Mouse (Mus musculus) heart, embryonic 16.5 days (tissue): ENCODE data around the gene Kap. TPM values are rescaled to one million over a fixed set of nuclear protein-coding genes. Genes with fewer than 3 reads are reported as not detected.

Source experiments
- ATAC-seq: fragments of 200-750 bp; cut with Nextera tagmentation; replicated peaks from 2 replicates; pipeline ENCODE4 v1.8.0; 2017; ENCODE audit warnings: moderate number of reproducible peaks; ENCODE audit not compliant: insufficient read depth, low FRiP score; ENCODE audit errors: extremely low read depth
- H3K27ac ChIP-seq: fragments of 300-500 bp; sonication (generic); 2 replicates; pipeline ENCODE4 v1.5.1; 2014; ENCODE audit warnings: mild to moderate bottlenecking, low read length, control low read depth, moderate library complexity
- H3K27me3 ChIP-seq: fragments of 300-500 bp; sonication (generic); 2 replicates; pipeline ENCODE4 v1.6.1; 2014; ENCODE audit warnings: low read length, mixed read lengths; ENCODE audit not compliant: control insufficient read depth, insufficient read depth
- H3K36me3 ChIP-seq: fragments of 300-500 bp; sonication (generic); 2 replicates; pipeline ENCODE4 v1.6.1; 2014; ENCODE audit not compliant: control insufficient read depth, insufficient read depth
- H3K4me1 ChIP-seq: fragments of 300-500 bp; sonication (generic); 2 replicates; pipeline ENCODE4 v1.6.1; 2014; ENCODE audit warnings: low read length, mixed read lengths; ENCODE audit not compliant: control insufficient read depth, insufficient read depth
- H3K4me2 ChIP-seq: fragments of 300-500 bp; sonication (generic); 2 replicates; pipeline ENCODE4 v1.6.1; 2014; ENCODE audit warnings: low read depth, mild to moderate bottlenecking, control low read depth, low read length
- H3K4me3 ChIP-seq: fragments of 300-500 bp; sonication (generic); 2 replicates; pipeline ENCODE4 v1.5.1; 2014; ENCODE audit warnings: mild to moderate bottlenecking, control low read depth, low read length
- H3K9ac ChIP-seq: fragments of 300-500 bp; sonication (generic); 2 replicates; pipeline ENCODE4 v1.6.1; 2014; ENCODE audit warnings: low read length, control low read depth
- H3K9me3 ChIP-seq: fragments of 300-500 bp; sonication (generic); replicated peaks from 2 replicates; pipeline ENCODE4 v1.6.1; 2016; ENCODE audit warnings: low read length; ENCODE audit not compliant: control insufficient read depth
- WGBS: fragments of 180-500 bp; shearing (Covaris S2); extraction: QIAGEN DNeasy Blood & Tissue Kit; methylation state at CpG from one replicate; pipeline ENCODE4 v1.1.7; 2014; 5-methylcytosine and 5-hydroxymethylcytosine counted together
- polyA plus RNA-seq: library from polyadenylated mRNA; unstranded; fragments of >200 nt; fragmentation: Nextera tagmentation; extraction: Ambion mirVana; gene quantifications from 2 replicates; pipeline ENCODE4 v1.2.1, GENCODE M21; 2015

Gene Kap
- polyA plus RNA-seq: not detected in 2 replicates

GRCm38 (mm10) chr6:133853526-133853925 lies at the start of gene Kap:
Gene Kap (minus strand): TSS chr6:133853762.
- Histone ChIP-seq H3K36me3 (no peaks in the 10 kb centered on the region), H3K27ac (no peak within 1 kb of the TSS), H3K27me3 (no peaks in the 10 kb centered on the region), H3K9me3 (no peaks in the 10 kb centered on the region), H3K9ac (no peak within 1 kb of the TSS), H3K4me3 (no peak within 1 kb of the TSS), H3K4me2 (no peak within 1 kb of the TSS), H3K4me1 (no peaks in the 10 kb centered on the region)
- ATAC-seq: no peak
- 80% methylated on average over 1 of the region's 1 CpGs for WGBS

DNA sequence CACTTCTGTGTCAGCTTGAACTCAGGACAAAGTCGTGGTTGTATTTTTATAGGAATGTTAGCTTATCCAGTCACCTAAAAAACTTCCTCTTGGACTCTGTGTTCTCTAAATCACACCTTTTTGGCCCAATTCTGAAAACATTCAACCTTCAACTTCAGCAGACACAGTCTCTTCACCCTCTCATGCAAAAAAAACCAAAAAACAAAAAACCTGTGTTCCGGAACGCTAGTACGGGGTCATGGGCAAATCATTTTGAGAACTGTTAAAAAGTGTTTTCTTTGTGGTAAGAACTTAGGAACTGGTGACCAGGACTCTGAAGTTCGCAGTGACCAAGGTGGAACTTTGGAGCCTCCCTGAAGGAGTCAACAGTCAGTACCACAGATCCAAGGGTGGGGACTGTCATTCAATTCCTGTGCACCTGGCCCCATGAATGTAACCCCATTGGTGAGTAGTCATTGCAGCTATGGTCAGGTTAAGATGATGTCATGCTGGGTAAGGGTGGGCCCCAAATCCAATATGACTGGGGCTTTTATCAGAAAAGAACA lies 32.4 kb upstream of the Kap start:
- no peaks in the 10 kb centered on the region for H3K4me1 ChIP-seq
- no peak overlapping the region for H3K27ac ChIP-seq
- ATAC-seq: no peak
- H3K9ac ChIP-seq: no peak overlapping the region
- no peaks in the 10 kb centered on the region for H3K36me3 ChIP-seq
- no peak overlapping the region for H3K4me3 ChIP-seq
- H3K9me3 ChIP-seq: no peaks in the 10 kb centered on the region
- WGBS: 84% methylated on average over 5 of the region's 5 CpGs
- H3K4me2 ChIP-seq: no peak overlapping the region
- H3K27me3 ChIP-seq: no peaks in the 10 kb centered on the region

DNA sequence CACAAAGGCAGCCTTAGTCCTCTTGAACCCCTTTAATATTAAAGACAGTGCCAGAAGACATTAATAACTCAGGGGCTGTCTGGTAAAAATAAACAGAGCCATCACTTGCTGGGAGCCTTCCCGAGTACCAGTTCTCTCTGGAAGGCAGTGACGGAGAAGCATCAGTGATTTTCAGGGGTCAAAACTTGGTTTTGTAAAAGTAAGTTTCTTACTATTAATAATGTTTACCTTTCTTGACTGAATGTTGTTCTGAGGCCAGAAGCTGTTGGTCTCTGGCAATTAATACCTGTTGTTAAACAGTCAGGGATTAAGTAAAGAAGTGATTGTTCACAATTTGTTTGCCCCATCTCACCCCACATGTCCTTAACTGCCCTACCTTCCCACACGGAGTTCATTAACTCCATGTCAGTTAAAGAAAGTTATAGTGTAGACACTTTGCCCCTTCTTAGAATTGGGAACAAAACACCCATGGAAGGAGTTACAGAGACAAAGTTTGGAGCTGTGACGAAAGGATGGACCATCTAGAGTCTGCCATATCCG lies 30.0 kb upstream of the Kap start:
- Histone ChIP-seq H3K36me3 (no peaks in the 10 kb centered on the region), H3K4me1 (no peaks in the 10 kb centered on the region), H3K27me3 (no peaks in the 10 kb centered on the region), H3K27ac (no peak overlapping the region), H3K4me3 (no peak overlapping the region), H3K4me2 (no peak overlapping the region), H3K9me3 (no peaks in the 10 kb centered on the region), H3K9ac (no peak overlapping the region)
- no peak for ATAC-seq
- WGBS: 74% methylated on average over 5 of the region's 5 CpGs

- ATAC-seq: no peak
- Histone ChIP-seq H3K4me3 (no peak overlapping the region), H3K27me3 (no peaks in the 10 kb centered on the region), H3K4me2 (no peak overlapping the region), H3K27ac (no peak overlapping the region), H3K9me3 (no peaks in the 10 kb centered on the region), H3K36me3 (no peaks in the 10 kb centered on the region), H3K9ac (no peak overlapping the region), H3K4me1 (no peaks in the 10 kb centered on the region)
- 23% methylated on average over 12 of the region's 12 CpGs for WGBS
Observed at GRCm38 (mm10) chr6:133875906-133876462, 22.4 kb upstream of the Kap start.

DNA sequence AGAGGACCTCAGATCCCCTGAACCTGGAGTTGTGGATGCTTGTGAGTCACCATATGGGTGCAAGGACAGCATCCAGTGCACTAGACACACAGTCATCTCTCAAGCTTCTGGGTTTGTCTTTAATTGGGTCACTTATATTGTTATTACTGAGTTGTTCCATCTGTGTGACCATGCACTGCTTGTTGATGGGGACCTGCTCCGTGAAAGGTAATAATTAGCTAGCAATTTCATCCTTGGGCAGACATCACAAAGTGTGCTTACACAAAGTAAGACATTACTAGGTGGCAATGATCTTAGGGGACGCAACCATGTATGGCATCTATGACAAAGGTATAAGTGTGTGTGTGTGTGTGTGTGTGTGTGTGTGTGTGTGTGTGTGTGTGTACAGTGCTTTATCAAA lies 19.1 kb upstream of the Kap start:
- Histone ChIP-seq H3K4me1 (no peaks in the 10 kb centered on the region), H3K4me2 (no peak overlapping the region), H3K36me3 (no peaks in the 10 kb centered on the region), H3K9ac (no peak overlapping the region), H3K27me3 (no peaks in the 10 kb centered on the region), H3K4me3 (no peak overlapping the region), H3K27ac (no peak overlapping the region), H3K9me3 (no peaks in the 10 kb centered on the region)
- no peak for ATAC-seq
- WGBS: 74% methylated on average over 2 of the region's 2 CpGs

DNA sequence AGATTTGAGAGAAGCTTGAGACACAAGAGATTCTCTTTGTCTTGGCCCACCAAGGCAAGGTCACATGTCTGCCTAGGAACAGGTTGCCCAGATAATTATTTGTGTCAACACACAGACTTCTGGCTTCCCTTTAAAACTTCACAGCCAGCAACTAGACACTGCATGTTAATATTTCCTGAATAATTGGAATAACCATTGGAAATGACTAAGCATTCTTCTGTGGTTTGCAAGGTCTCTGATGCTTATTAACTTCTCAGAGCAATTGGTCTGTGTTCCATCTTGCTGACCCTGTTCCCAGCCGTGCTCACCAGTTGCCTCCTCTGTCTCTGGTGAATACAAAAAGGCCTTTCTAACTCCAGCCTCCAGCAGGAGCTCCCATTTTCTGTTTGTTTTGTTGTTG lies 17.6 kb upstream of the Kap start:
- H3K4me2 ChIP-seq: no peak overlapping the region
- no peak for ATAC-seq
- H3K36me3 ChIP-seq: no peaks in the 10 kb centered on the region
- H3K4me3 ChIP-seq: no peak overlapping the region
- no peak overlapping the region for H3K27ac ChIP-seq
- no peaks in the 10 kb centered on the region for H3K9me3 ChIP-seq
- no peaks in the 10 kb centered on the region for H3K27me3 ChIP-seq
- WGBS: 62% methylated on average over 1 of the region's 1 CpGs
- H3K9ac ChIP-seq: no peak overlapping the region
- no peaks in the 10 kb centered on the region for H3K4me1 ChIP-seq

- H3K4me3 ChIP-seq: no peak overlapping the region
- WGBS: 77% methylated on average over 1 of the region's 1 CpGs
- H3K4me1 ChIP-seq: no peaks in the 10 kb centered on the region
- no peaks in the 10 kb centered on the region for H3K9me3 ChIP-seq
- no peak overlapping the region for H3K4me2 ChIP-seq
- no peak overlapping the region for H3K9ac ChIP-seq
- no peaks in the 10 kb centered on the region for H3K27me3 ChIP-seq
- no peak overlapping the region for H3K27ac ChIP-seq
- no peak for ATAC-seq
- no peaks in the 10 kb centered on the region for H3K36me3 ChIP-seq
Observed at GRCm38 (mm10) chr6:133868381-133868780, 14.8 kb upstream of the Kap start.

- H3K9ac ChIP-seq: no peak overlapping the region
- no peak overlapping the region for H3K4me3 ChIP-seq
- H3K9me3 ChIP-seq: no peaks in the 10 kb centered on the region
- H3K36me3 ChIP-seq: no peaks in the 10 kb centered on the region
- H3K27ac ChIP-seq: no peak overlapping the region
- H3K4me2 ChIP-seq: no peak overlapping the region
- H3K27me3 ChIP-seq: no peaks in the 10 kb centered on the region
- no peak for ATAC-seq
- 67% methylated on average over 2 of the region's 2 CpGs for WGBS
- no peaks in the 10 kb centered on the region for H3K4me1 ChIP-seq
Observed at GRCm38 (mm10) chr6:133855871-133856270, 2.3 kb upstream of the Kap start.

GRCm38 (mm10) chr6:133849359-133849758 lies 4.2 kb downstream of the Kap start:
- no peak overlapping the region for H3K27ac ChIP-seq
- H3K9me3 ChIP-seq: no peaks in the 10 kb centered on the region
- ATAC-seq: no peak
- no peaks in the 10 kb centered on the region for H3K27me3 ChIP-seq
- no peak overlapping the region for H3K9ac ChIP-seq
- 74% methylated on average over 2 of the region's 2 CpGs for WGBS
- no peaks in the 10 kb centered on the region for H3K4me1 ChIP-seq
- no peaks in the 10 kb centered on the region for H3K36me3 ChIP-seq
- H3K4me3 ChIP-seq: no peak overlapping the region
- no peak overlapping the region for H3K4me2 ChIP-seq
